Mouse (Mus musculus): Measurements from ENCODE around the gene Saa2.
A peak's percentile ranks its signal among the peaks of the same experiment; 100 is the strongest.
"Not testable (repeated sequence)": the region's sequence is repeated elsewhere in the genome, so short reads cannot be mapped to it uniquely, and the experiment has no call there.

The Saa2 gene

GRCm38 (mm10) chr7:46751490-46751889 lies at the start of gene Saa2:
Gene Saa2 (plus strand): TSS chr7:46751790.
- no peak for DNase-seq (ENCODE audit: low spot score in 2 of 2)

GRCm38 (mm10) chr7:46710390-46710844 lies 41.2 kb upstream of the Saa2 start, which contains the start of gene Saal1:
Gene Saal1 (minus strand): TSS chr7:46710680.
- peak; percentile 57 to 72 for DNase-seq (ENCODE audit: low spot score in 2 of 2)

- DNase-seq (ENCODE audit: low spot score in 2 of 2), result no peak
These were observed 39.3 kb upstream of the Saa2 start for GRCm38 (mm10) chr7:46712250-46712649.

- DNase-seq (ENCODE audit: low spot score in 2 of 2), result peak in 1 of 2 experiments; percentile 21
These were observed 37.1 kb upstream of the Saa2 start for GRCm38 (mm10) chr7:46714518-46714917.

- DNase-seq (ENCODE audit: low spot score in 2 of 2), result no peak
These were observed 36.0 kb upstream of the Saa2 start, which contains the start of gene Saa3 for GRCm38 (mm10) chr7:46715600-46715999. Gene Saa3 (minus strand): TSS chr7:46715700.

- DNase-seq (ENCODE audit: low spot score in 2 of 2), result no peak
These were observed 34.7 kb upstream of the Saa2 start for GRCm38 (mm10) chr7:46716897-46717296.

- no peak for DNase-seq (ENCODE audit: low spot score in 2 of 2)
These were observed 32.9 kb upstream of the Saa2 start for GRCm38 (mm10) chr7:46718591-46719270.

- no peak for DNase-seq (ENCODE audit: low spot score in 2 of 2)
These were observed 32.1 kb upstream of the Saa2 start for GRCm38 (mm10) chr7:46719526-46719925.

- DNase-seq (ENCODE audit: low spot score in 2 of 2), result no peak
These were observed 31.1 kb upstream of the Saa2 start for GRCm38 (mm10) chr7:46720460-46720859.

GRCm38 (mm10) chr7:46723354-46723753 lies 28.2 kb upstream of the Saa2 start:
- no peak for DNase-seq (ENCODE audit: low spot score in 2 of 2)

GRCm38 (mm10) chr7:46723849-46724248 lies 27.7 kb upstream of the Saa2 start:
- no peak for DNase-seq (ENCODE audit: low spot score in 2 of 2)

- peak in 1 of 2 experiments; percentile 20 for DNase-seq (ENCODE audit: low spot score in 2 of 2)
These were observed 27.2 kb upstream of the Saa2 start for GRCm38 (mm10) chr7:46724396-46724795.

GRCm38 (mm10) chr7:46727584-46727983 lies 24.0 kb upstream of the Saa2 start:
- no peak for DNase-seq (ENCODE audit: low spot score in 2 of 2)

GRCm38 (mm10) chr7:46732458-46732857 lies 19.1 kb upstream of the Saa2 start, which contains the start of gene Saa4:
Gene Saa4 (minus strand): TSS chr7:46732603.
- DNase-seq (ENCODE audit: low spot score in 2 of 2), result no peak

- DNase-seq (ENCODE audit: low spot score in 2 of 2), result no peak
These were observed 16.6 kb upstream of the Saa2 start for GRCm38 (mm10) chr7:46734983-46735382.

GRCm38 (mm10) chr7:46738561-46739460 lies 12.8 kb upstream of the Saa2 start:
- no peak for DNase-seq (ENCODE audit: low spot score in 2 of 2)

GRCm38 (mm10) chr7:46740041-46740440 lies 11.5 kb upstream of the Saa2 start:
- not testable (repeated sequence) for DNase-seq (ENCODE audit: low spot score in 2 of 2)

- DNase-seq (ENCODE audit: low spot score in 2 of 2), result not testable (repeated sequence)
These were observed 8.7 kb upstream of the Saa2 start, which contains the start of gene Saa1 for GRCm38 (mm10) chr7:46742880-46743279. Gene Saa1 (minus strand): TSS chr7:46742980.

GRCm38 (mm10) chr7:46745816-46746215 lies 5.8 kb upstream of the Saa2 start:
- DNase-seq (ENCODE audit: low spot score in 2 of 2), result no peak

GRCm38 (mm10) chr7:46746381-46746780 lies 5.2 kb upstream of the Saa2 start:
- DNase-seq (ENCODE audit: low spot score in 2 of 2), result no peak

- DNase-seq (ENCODE audit: low spot score in 2 of 2), result no peak
These were observed 3.1 kb upstream of the Saa2 start for GRCm38 (mm10) chr7:46748459-46748858.

GRCm38 (mm10) chr7:46761049-46761795 lies 9.6 kb downstream of the Saa2 start:
- DNase-seq (ENCODE audit: low spot score in 2 of 2), result no peak
